In the genomic region with DNA sequence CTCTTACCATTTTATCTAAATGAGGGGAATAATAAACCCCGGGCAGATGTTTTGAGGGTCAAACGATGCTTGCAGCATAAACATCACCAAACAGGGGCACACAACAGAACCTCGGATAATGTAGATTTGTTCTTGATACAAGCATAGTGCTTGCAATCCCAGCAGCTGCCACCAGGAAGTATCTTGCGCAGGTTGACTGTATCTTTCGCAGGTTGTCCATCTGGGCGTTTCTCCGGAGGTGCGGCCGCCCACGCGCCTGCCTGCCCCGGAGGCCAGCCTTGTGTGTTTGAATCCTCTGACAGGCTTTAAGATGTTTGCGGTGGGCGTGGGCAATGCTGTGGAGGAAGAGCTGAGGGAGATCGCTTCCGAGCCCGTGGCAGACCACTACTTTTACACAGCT, we compare ENCODE assay signal across 9 mouse cellular contexts. TPM values are rescaled to one million over a fixed set of nuclear protein-coding genes. Genes with fewer than 3 reads are reported as not detected.
DNase-seq lines count a peak whose midpoint lies in the region; TF ChIP-seq lines count a peak whose summit lies in the region.
"Had no signal": no experiment of that assay in that cellular context is flagged by ENCODE, and none has a peak within 500 bp of the region (broad histone marks: within the 10 kb centered on the region; RNA-seq: fewer than 3 reads in every experiment).

No protein-coding gene starts in this region.

- WGBS in lung, adult 2 months = 15% methylated on average over 17 of the region's 17 CpGs

- intact Hi-C loops in left cerebral cortex, postnatal 36 days (cut with DNase I) = no loop called here
- intact Hi-C loops in heart, postnatal 25 days (cut with DNase I) = no loop called here

- DNase-seq in adrenal gland, postnatal 10 days = peak; percentile 20
- no peak for DNase-seq in adrenal gland, adult 2 months
- no peak for DNase-seq in lung, adult 2 months
- DNase-seq in lung, postnatal 25 days (ENCODE audit: low spot score) = no peak
- peak; percentile 74 to 84 for DNase-seq in cerebellum, postnatal 10 days
- peak; percentile 37 to 43 for DNase-seq in left cerebral cortex, postnatal 36 days (ENCODE audit: low spot score in 2 of 2)
- DNase-seq in thymus, postnatal 14 days = peak; percentile 48
- DNase-seq in heart, postnatal 25 days (ENCODE audit: low spot score) = no peak

- H3K4me3 ChIP-seq in lung, adult 2 months (replicated peaks; ENCODE audit: extremely low read depth, low read depth, low read length) = no peak overlapping the region
- H3K4me3 ChIP-seq: liver, embryonic 15.5 days had no signal

- TF ChIP-seq POLR2A in lung, adult 2 months (IDR thresholded peaks at IDR 0.05; ENCODE audit: borderline replicate concordance, extremely low read depth, low read depth, low read length) = no peak

- no peaks in the 10 kb centered on the region for H3K4me1 ChIP-seq in lung, adult 2 months (ENCODE audit: control insufficient read depth, insufficient read depth, low read length)
- H3K4me1 ChIP-seq: liver, embryonic 15.5 days had no signal

- TF ChIP-seq CTCF in lung, adult 2 months (IDR thresholded peaks at IDR 0.05; ENCODE audit: insufficient read depth, low read length) = peak; percentile 29

RNA-seq across cellular contexts. Expression of gene Matn1, which starts 8.3 kb away (rescaled TPM):
- total RNA-seq in adrenal gland, postnatal 10 days (2021) = not detected
- not detected for total RNA-seq in adrenal gland, adult 2 months (2021)
- not detected in 2 replicates for polyA plus RNA-seq in adrenal gland, adult 2 months (2012; rRNA removed)
- polyA plus RNA-seq in lung, adult 2 months (2012; rRNA removed) = 0.14 TPM in 1 of 2 replicates, not detected in the other
- total RNA-seq in left cerebral cortex, postnatal 36 days (2021) = 1 to 10 TPM; 1.4 to 1.7 TPM
- not detected for total RNA-seq in heart, postnatal 25 days (2021)

RNA-seq across cellular contexts. Expression of gene Laptm5, which starts 39.6 kb away (rescaled TPM):
- 10 to 100 TPM; 24.6 to 30.4 TPM for total RNA-seq in adrenal gland, postnatal 10 days (2021)
- total RNA-seq in adrenal gland, adult 2 months (2021) = 10 to 100 TPM; 30.8 to 36.8 TPM
- 72.4 and 79.8 TPM in 2 replicates for polyA plus RNA-seq in adrenal gland, adult 2 months (2012; rRNA removed)
- polyA plus RNA-seq in lung, adult 2 months (2012; rRNA removed) = 258 and 317 TPM in 2 replicates
- 10 to 100 TPM; 33.3 to 38.6 TPM for total RNA-seq in left cerebral cortex, postnatal 36 days (2021)
- 10 to 100 TPM; 17.8 to 18.4 TPM for total RNA-seq in heart, postnatal 25 days (2021)

Comparison
In these comparisons a context has a peak if more than half of its experiments do, and no peak if none do; other contexts are left out.
1. DNase-seq: peak in adrenal gland, postnatal 10 days (single experiment), cerebellum, postnatal 10 days (2 of 2), left cerebral cortex, postnatal 36 days (2 of 2) and thymus, postnatal 14 days (single experiment); none in adrenal gland, adult 2 months (single experiment), lung, adult 2 months (single experiment), lung, postnatal 25 days (single experiment) and heart, postnatal 25 days (single experiment).